Mouse (Mus musculus) ES-E14 (cell line): Measurements from ENCODE around the gene Ablim1. TPM values are rescaled to one million over a fixed set of nuclear protein-coding genes. Genes with fewer than 3 reads are reported as not detected.
A peak's percentile ranks its signal among the peaks of the same experiment; 100 is the strongest.

Source experiments
- DNase-seq: peaks from one replicate; pipeline ENCODE4 v3.0.0-alpha.2; 2013; ENCODE audit warnings: low read depth, low spot score
- H3K27ac ChIP-seq: 2 replicates; pipeline ENCODE4 v1.5.1; 2012; ENCODE audit warnings: low read depth, mild to moderate bottlenecking, low read length, moderate library complexity, mixed read lengths; ENCODE audit not compliant: poor library complexity, insufficient read depth, severe bottlenecking
- H3K36me3 ChIP-seq: 2 replicates; pipeline ENCODE4 v1.6.1; 2012; ENCODE audit warnings: mild to moderate bottlenecking, low read length, moderate library complexity, mixed read lengths; ENCODE audit not compliant: control insufficient read depth, poor library complexity, insufficient read depth, severe bottlenecking
- H3K4me1 ChIP-seq, 2 experiments: fragments of 150-350 bp in 1 of 2; sonication (generic) in 1 of 2; 2 replicates each; pipeline ENCODE4 v1.6.1; 2012; ENCODE audit warnings: low read length in 2 of 2, mild to moderate bottlenecking in 1 of 2, mixed read lengths in 1 of 2; ENCODE audit not compliant: control insufficient read depth in 2 of 2, insufficient read depth in 2 of 2, poor library complexity in 1 of 2
- H3K4me3 ChIP-seq, 2 experiments: fragments of 150-350 bp in 1 of 2; sonication (generic) in 1 of 2; 2 replicates each; pipeline ENCODE4 v1.5.1; 2012; ENCODE audit warnings: low read length in 2 of 2, low read depth in 1 of 2, mild to moderate bottlenecking in 1 of 2, mixed read lengths in 1 of 2; ENCODE audit not compliant: insufficient read depth in 1 of 2, poor library complexity in 1 of 2, severe bottlenecking in 1 of 2
- H3K9ac ChIP-seq: 2 replicates; pipeline ENCODE4 v1.6.1; 2012; ENCODE audit warnings: low read depth, mild to moderate bottlenecking, low read length, mixed read lengths; ENCODE audit not compliant: poor library complexity, insufficient read depth, severe bottlenecking
- H3K9me3 ChIP-seq: fragments of 150-350 bp; sonication (generic); 2 replicates; pipeline ENCODE4 v1.6.1; 2012; ENCODE audit warnings: low read depth, mild to moderate bottlenecking, low read length; ENCODE audit not compliant: control insufficient read depth, insufficient read depth
- CHD2 ChIP-seq: IDR thresholded peaks from 2 replicates; pipeline ENCODE4 v1.6.1; 2014; ENCODE audit warnings: mild to moderate bottlenecking, low read depth, low read length, inconsistent platforms
- HCFC1 ChIP-seq: IDR thresholded peaks from 2 replicates; pipeline ENCODE4 v1.6.1; 2012; ENCODE audit warnings: low read length, inconsistent platforms, borderline replicate concordance; ENCODE audit not compliant: insufficient read depth
- MAFK ChIP-seq: IDR thresholded peaks from 2 replicates; pipeline ENCODE4 v1.6.1; 2014; ENCODE audit warnings: mild to moderate bottlenecking, low read depth, low read length, inconsistent platforms; ENCODE audit not compliant: insufficient read depth
- ZC3H11A ChIP-seq: IDR thresholded peaks from 2 replicates; pipeline ENCODE4 v1.6.1; 2012; ENCODE audit warnings: low read depth, mild to moderate bottlenecking, inconsistent platforms, low read length, borderline replicate concordance
- ZNF384 ChIP-seq: IDR thresholded peaks from 2 replicates; pipeline ENCODE4 v1.6.1; 2012; ENCODE audit warnings: low read depth, low read length, inconsistent platforms
- in situ Hi-C, 2 experiments: fragments of 600-800 bp; cut with MboI; formaldehyde crosslinking; loops; one replicate each; pipeline ENCODE4 v1.15.1; 2025; ENCODE audit warnings: low sequenced_read_pairs in 2 of 2, inconsistent platforms in 1 of 2; ENCODE audit not compliant: unreplicated experiment in 2 of 2
- total RNA-seq: library from RNA; depleted of rRNA; stranded (reverse); fragments of 300-350 nt; gene quantifications from 2 replicates; pipeline ENCODE4 v1.2.3, GENCODE M21; 2012

Ablim1 gene
- total RNA-seq, 1 experiment = 5.4 TPM

- Histone ChIP-seq H3K4me1 (peaks cover 0 to 18% of the 10 kb centered on the region in 2 experiments; a peak in 2 of 4 replicates), H3K36me3 (no peaks in the 10 kb centered on the region)
- in situ Hi-C loops = no loop called here
Observed at GRCm38 (mm10) chr19:57012068-57012467, 302.7 kb downstream of the Ablim1 start.

GRCm38 (mm10) chr19:57010064-57010463 lies 304.7 kb downstream of the Ablim1 start:
- DNase-seq = no peak
- 0 out of 2 replicates have a peak, but pooled peaks cover 1% of the 10 kb centered on the region for H3K9me3 ChIP-seq
- H3K4me3 ChIP-seq = no peak overlapping the region
- TF ChIP-seq ZNF384 = no peak
- no peak for TF ChIP-seq MAFK
- no peak for TF ChIP-seq CHD2
- TF ChIP-seq ZC3H11A = no peak
- TF ChIP-seq HCFC1 = no peak
- in situ Hi-C loops = no loop called here
- H3K9ac ChIP-seq = no peak overlapping the region
- peaks cover 0 to 8% of the 10 kb centered on the region in 2 experiments; a peak in 1 of 4 replicates for H3K4me1 ChIP-seq
- no peaks in the 10 kb centered on the region for H3K36me3 ChIP-seq
- no peak overlapping the region for H3K27ac ChIP-seq

More at GRCm38 (mm10) chr19:57012068-57012467, 302.7 kb downstream of the Ablim1 start:
- Histone ChIP-seq H3K27ac (no peak overlapping the region), H3K9ac (no peak overlapping the region), H3K9me3 (0 out of 2 replicates have a peak, but pooled peaks cover under 1% of the 10 kb centered on the region), H3K4me3 (no peak overlapping the region)
- TF ChIP-seq CHD2 (no peak), HCFC1 (no peak), MAFK (no peak), ZNF384 (no peak), ZC3H11A (no peak)
- DNase-seq = no peak

- no peak overlapping the region for H3K4me3 ChIP-seq
- no peak for DNase-seq
- H3K36me3 ChIP-seq = no peaks in the 10 kb centered on the region
- H3K9me3 ChIP-seq = 0 out of 2 replicates have a peak, but pooled peaks cover 1% of the 10 kb centered on the region
- in situ Hi-C loops = no loop called here
- peaks cover 0 to 8% of the 10 kb centered on the region in 2 experiments; a peak in 1 of 4 replicates for H3K4me1 ChIP-seq
- no peak overlapping the region for H3K9ac ChIP-seq
- TF ChIP-seq CHD2 = no peak
- TF ChIP-seq MAFK = no peak
- no peak for TF ChIP-seq ZNF384
- no peak for TF ChIP-seq ZC3H11A
- no peak overlapping the region for H3K27ac ChIP-seq
Observed at GRCm38 (mm10) chr19:57009653-57010052, 305.1 kb downstream of the Ablim1 start.

- H3K9me3 ChIP-seq = 0 out of 2 replicates have a peak, but pooled peaks cover 1% of the 10 kb centered on the region
- no peak within 1 kb of the TSS for H3K27ac ChIP-seq
- H3K9ac ChIP-seq = peak within 1 kb of the TSS; percentile 67
- peak; percentile 60 for DNase-seq
- in situ Hi-C loops = no loop called here
- H3K4me3 ChIP-seq = peak within 1 kb of the TSS; percentile 71 to 83
- peaks cover 0 to 8% of the 10 kb centered on the region in 2 experiments; a peak in 1 of 4 replicates for H3K4me1 ChIP-seq
- no peaks in the 10 kb centered on the region for H3K36me3 ChIP-seq
- no peak for TF ChIP-seq CHD2
- TF ChIP-seq ZC3H11A = peak; percentile 45; the same call in 1 of the 2 replicates
- no peak for TF ChIP-seq MAFK
- no peak for TF ChIP-seq ZNF384
Observed at GRCm38 (mm10) chr19:57007781-57008710, 306.7 kb downstream of the Ablim1 start, which contains the start of gene Afap1l2. Gene Afap1l2, minus strand, starts transcription at chr19:57008228.
